Mouse (Mus musculus): ENCODE results near the gene Klhl29.

Gene Klhl29

GRCm38 (mm10) chr12:5214266-5214665 is 161.2 kb downstream of the Klhl29 start:
- no peak for DNase-seq

GRCm38 (mm10) chr12:5213339-5214104 is 162.0 kb downstream of the Klhl29 start:
- peak; percentile 99 for DNase-seq

DNA sequence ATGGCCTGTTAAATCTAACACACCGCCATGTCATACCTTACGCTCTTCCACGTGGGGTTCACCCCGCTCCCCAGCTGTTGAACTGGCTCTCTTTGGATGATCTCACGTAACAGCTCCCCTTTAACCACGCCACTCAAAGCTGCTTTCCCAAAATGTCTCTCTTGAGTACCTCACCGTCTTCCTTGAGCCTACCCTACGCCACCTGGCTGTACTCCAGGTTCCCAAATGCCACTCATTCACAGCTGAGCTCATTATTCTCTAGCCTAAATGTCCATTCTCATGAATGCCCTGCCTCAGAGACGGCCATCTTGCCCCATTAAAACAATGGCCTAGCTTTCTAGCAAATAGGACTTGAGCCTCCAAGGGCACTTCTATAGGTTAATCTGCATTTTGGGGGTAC is 163.6 kb downstream of the Klhl29 start:
- DNase-seq = no peak

- no peak for DNase-seq
Observed at GRCm38 (mm10) chr12:5210786-5211185, 164.7 kb downstream of the Klhl29 start.

GRCm38 (mm10) chr12:5207941-5208905 is 167.3 kb downstream of the Klhl29 start:
- no peak for DNase-seq

DNA sequence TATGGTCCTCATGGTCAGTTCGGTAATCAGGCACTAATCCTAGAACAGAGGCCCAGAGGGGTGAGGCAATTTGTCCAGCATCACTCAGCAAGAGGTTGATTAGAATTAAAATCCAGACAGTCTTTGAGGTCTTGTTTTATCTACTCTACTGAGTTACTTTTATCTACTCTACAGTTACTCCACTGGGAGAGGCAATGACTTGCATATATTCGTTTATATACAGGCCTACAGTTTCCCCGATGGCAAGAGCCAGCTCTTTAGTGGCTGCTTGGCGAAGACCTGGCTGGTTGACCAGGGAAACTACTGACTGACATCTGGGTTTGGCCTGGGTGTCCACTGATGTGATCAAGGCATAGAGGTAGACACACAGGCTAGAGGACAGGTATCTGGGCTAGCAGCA is 168.3 kb downstream of the Klhl29 start:
- no peak for DNase-seq

GRCm38 (mm10) chr12:5204071-5204840 is 171.2 kb downstream of the Klhl29 start:
- DNase-seq = peak; percentile 71

GRCm38 (mm10) chr12:5203385-5203784 is 172.1 kb downstream of the Klhl29 start:
- DNase-seq = peak; percentile 37

DNA sequence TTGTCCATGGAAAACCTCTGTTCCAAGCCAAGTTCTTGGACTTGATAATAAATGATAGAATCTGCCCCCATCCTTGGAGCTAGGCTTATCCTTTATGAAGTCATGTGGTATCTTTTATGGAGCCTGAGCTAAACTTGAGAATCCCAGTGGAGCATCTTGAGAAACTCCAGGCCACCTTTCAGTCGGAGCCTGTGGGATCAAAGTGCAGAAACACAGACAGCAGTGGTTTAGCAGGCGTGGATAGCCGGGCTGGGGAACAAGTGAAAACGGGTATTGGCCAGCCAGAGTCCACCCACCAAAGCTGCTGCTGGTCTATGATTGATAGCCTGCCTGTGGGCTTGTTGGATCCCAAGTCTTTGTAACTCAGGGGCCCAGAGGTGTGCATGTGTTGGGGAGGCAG is 177.2 kb downstream of the Klhl29 start:
- DNase-seq = peak; percentile 76

DNA sequence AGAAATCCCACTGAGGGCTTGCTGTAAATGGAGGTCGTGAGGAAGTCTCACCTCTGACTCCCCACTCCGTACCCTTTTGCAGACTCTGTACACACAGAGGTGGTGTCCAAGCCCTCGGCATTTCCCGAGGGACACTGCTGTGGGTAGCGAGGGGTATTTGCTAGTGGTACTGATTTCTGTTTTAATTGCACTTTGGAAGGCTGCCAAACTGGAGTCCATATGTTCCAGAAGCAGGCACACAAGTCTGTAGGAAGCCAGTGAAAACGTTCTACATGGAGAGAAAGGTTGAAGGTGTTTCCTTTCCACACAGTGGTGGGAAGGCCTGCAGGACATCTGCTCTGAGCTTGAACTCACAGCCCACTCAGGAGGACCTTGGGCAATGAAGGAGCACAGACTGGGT is 181.3 kb downstream of the Klhl29 start:
- no peak for DNase-seq

- no peak for DNase-seq
Observed at GRCm38 (mm10) chr12:5192380-5192718, 183.1 kb downstream of the Klhl29 start.

GRCm38 (mm10) chr12:5191628-5192379 is 183.7 kb downstream of the Klhl29 start:
- peak; percentile 65 for DNase-seq

DNA sequence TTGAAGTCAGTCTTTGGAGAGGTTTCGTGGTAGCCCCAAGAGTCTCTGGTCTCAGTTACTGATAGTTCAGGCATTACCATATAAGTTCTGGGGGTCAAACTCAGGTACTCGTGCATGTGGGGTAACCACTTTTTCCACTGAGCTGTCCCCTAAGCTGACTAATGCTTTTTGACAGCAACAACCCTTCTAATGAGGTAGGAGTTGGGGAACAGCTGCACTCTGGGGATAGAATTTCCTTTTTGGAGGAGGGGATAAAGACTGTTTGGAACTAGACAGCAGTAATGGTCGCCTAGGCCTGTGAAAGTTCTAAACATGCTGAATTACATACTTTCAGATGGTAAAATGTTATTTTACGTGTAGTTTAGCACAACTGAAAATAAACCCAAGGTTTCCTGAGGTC is 184.3 kb downstream of the Klhl29 start:
- DNase-seq = no peak

DNA sequence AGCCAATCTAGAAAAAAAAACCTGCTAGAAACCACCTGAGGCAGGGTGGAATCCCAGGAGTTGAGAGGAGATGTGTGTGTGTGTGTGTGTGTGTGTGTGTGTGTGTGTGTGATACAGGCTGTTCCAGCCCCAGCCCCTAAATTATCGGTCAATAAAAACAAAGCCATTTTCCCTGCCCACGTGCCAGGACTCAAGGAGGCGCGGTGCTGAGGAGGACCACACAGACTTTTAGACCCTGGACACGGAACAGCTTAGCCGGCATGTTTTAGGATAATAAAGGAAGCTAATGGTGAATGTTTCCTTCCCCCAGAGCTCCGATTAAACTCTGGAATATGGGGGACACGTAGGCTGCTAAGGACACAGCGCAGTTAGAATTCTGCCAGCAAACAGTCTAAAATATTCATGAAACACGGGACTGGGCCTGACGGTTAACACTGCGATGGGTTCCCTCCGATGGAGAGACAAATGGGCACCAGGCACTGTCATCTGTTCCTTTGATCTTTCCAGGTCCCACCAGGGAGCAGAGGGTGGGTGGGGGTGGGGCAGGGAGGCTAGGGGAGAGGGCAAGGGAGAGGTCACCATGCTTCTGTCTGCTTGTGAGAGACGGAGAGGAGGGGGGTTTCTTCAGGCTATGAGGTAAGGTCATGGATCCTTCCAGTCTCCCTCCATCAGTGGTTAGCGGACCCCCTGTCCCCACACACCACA is 185.9 kb downstream of the Klhl29 start:
- DNase-seq = no peak

GRCm38 (mm10) chr12:5188899-5189298 is 186.6 kb downstream of the Klhl29 start:
- DNase-seq = no peak

GRCm38 (mm10) chr12:5187773-5188333 is 187.6 kb downstream of the Klhl29 start:
- DNase-seq = no peak

GRCm38 (mm10) chr12:5186645-5187044 is 188.8 kb downstream of the Klhl29 start:
- peak; percentile 37 for DNase-seq

- no peak for DNase-seq
Observed at GRCm38 (mm10) chr12:5185603-5186002, 189.9 kb downstream of the Klhl29 start.

DNA sequence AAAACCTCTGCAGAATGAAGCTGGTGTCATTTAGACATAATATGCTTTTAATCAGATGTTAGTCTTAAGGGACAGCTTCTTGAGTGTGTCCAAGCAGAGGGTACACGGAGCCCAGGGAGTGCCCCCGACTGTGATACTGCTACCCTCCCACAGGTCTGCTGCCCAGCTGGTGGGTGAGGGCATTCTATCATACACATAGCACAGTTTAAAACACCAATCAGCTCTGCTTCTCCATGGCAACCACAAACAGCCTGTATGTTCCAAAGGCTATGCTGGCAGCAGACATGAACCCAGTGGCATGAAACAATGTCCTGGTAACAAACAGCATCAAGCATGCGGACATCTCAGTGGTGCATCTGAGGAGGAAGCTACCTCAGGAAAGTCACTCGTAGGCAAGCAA is 192.9 kb downstream of the Klhl29 start:
- DNase-seq = no peak

DNA sequence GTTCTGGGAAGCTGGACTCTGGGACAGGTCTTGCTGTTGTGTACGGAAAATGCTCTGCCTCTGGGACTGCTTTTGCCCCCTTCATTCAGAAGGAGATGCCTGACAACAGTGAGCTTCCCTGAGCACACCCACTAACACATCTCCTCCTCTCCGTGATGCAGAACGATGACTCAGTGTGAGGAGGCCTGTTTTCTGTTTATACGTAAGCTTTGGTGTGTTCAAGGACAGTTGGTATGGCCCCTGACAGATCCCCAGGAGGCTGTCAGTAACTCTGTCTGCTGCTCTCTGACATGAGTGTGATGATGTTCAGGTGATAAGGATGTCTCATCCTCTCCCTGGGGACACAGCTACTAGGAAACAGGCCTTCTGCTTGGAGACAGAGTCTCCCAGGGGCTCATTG is 193.3 kb downstream of the Klhl29 start:
- DNase-seq = no peak

- peak; percentile 12 for DNase-seq
Observed at GRCm38 (mm10) chr12:5176716-5177341, 198.7 kb downstream of the Klhl29 start.

Measured in kidney, adult 11 months (tissue).